Mouse (Mus musculus) limb, embryonic 13.5 days (tissue): ENCODE measurements at regions not wholly inside any gene's neighbourhood (a gene's known extent, or its start where the extent isn't known, plus 50 kb on each side); places are given as distances from the start of the nearest gene placed in this dataset.

ENCODE experiments used
- ATAC-seq: fragments of 200-750 bp; cut with Nextera tagmentation; 2 replicates; pipeline ENCODE4 v1.8.0; 2017; ENCODE audit warnings: low read depth, moderate number of reproducible peaks, moderate TSS enrichment; ENCODE audit not compliant: low FRiP score
- H3K27ac ChIP-seq: fragments of 300-500 bp; sonication (generic); 2 replicates; pipeline ENCODE4 v1.5.1; 2015; ENCODE audit warnings: inconsistent platforms, mild to moderate bottlenecking, moderate library complexity
- H3K27me3 ChIP-seq: fragments of 300-500 bp; sonication (generic); 2 replicates; pipeline ENCODE4 v1.6.1; 2015; ENCODE audit warnings: mild to moderate bottlenecking, inconsistent platforms
- H3K36me3 ChIP-seq: fragments of 300-500 bp; sonication (generic); 2 replicates; pipeline ENCODE4 v1.6.1; 2015; ENCODE audit warnings: inconsistent platforms, mild to moderate bottlenecking, moderate library complexity
- H3K4me1 ChIP-seq: fragments of 300-500 bp; sonication (generic); 2 replicates; pipeline ENCODE4 v1.6.1; 2015; ENCODE audit warnings: inconsistent platforms
- H3K4me2 ChIP-seq: fragments of 300-500 bp; sonication (generic); replicated peaks from 2 replicates; pipeline ENCODE4 v1.6.1; 2015; ENCODE audit warnings: inconsistent platforms, mild to moderate bottlenecking, moderate library complexity
- H3K4me3 ChIP-seq: fragments of 300-500 bp; sonication (generic); 2 replicates; pipeline ENCODE4 v1.5.1; 2015; ENCODE audit warnings: moderate library complexity, mild to moderate bottlenecking, inconsistent platforms
- H3K9ac ChIP-seq: fragments of 300-500 bp; sonication (generic); 2 replicates; pipeline ENCODE4 v1.6.1; 2015; ENCODE audit warnings: mild to moderate bottlenecking, inconsistent platforms
- H3K9me3 ChIP-seq: fragments of 300-500 bp; sonication (generic); 2 replicates; pipeline ENCODE4 v1.6.1; 2016; ENCODE audit warnings: inconsistent platforms

DNA sequence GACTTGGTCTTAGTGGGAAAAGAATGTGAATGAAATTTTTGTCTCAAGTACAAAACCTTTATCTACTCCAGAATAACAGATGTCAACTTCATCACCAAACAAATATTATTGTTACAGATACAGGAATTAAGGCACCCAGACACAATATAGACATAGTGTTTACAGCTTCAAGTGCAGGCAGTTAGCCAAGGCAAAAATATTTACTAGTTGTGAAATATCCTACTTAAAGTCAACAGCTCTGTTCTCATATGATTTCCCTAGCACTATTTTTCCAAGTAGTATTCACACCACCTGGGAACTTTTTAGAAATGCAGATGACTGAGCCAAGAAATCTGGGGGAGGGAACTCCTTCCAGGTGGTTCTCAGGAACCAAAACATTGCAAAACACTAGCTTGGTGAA lies 684.1 kb upstream of the Dppa4 start:
- no peak overlapping the region for H3K4me3 ChIP-seq
- no peak overlapping the region for H3K4me2 ChIP-seq
- no peaks in the 10 kb centered on the region for H3K4me1 ChIP-seq
- H3K27me3 ChIP-seq, result no peaks in the 10 kb centered on the region
- no peak overlapping the region for H3K27ac ChIP-seq
- no peak for ATAC-seq
- H3K9me3 ChIP-seq, result no peaks in the 10 kb centered on the region
- no peaks in the 10 kb centered on the region for H3K36me3 ChIP-seq
- no peak overlapping the region for H3K9ac ChIP-seq
